ENCODE assay signal across 11 mouse cellular contexts in genomic region chr11:94455161-94455820, GRCm38 (mm10). TPM values are rescaled to one million over a fixed set of nuclear protein-coding genes. Genes with fewer than 3 reads are reported as not detected.
DNase-seq lines count a peak whose midpoint lies in the region; ATAC-seq and TF ChIP-seq lines count a peak whose summit lies in the region.
"Had no signal": no experiment of that assay in that cellular context is flagged by ENCODE, and none has a peak within 500 bp of the region (broad histone marks: within the 10 kb centered on the region; RNA-seq: fewer than 3 reads in every experiment).

No protein-coding gene starts in this region.

- no peak overlapping the region for H3K4me3 ChIP-seq in hindbrain, embryonic 12.5 days
- H3K4me3 ChIP-seq in hindbrain, embryonic 14.5 days (replicated peaks; ENCODE audit: low read length), result no peak overlapping the region
- H3K4me3 ChIP-seq in liver, embryonic 12.5 days, result peak overlapping the region; percentile 45
- H3K4me3 ChIP-seq in midbrain, embryonic 10.5 days, result no peak overlapping the region
- no peak overlapping the region for H3K4me3 ChIP-seq in kidney, adult 2 months (ENCODE audit: insufficient read depth, low read depth, low read length)
- H3K4me3 ChIP-seq: stomach, embryonic 15.5 days had no signal

- 0 out of 2 replicates have a peak, but pooled peaks have one; percentile 11 for ATAC-seq in hindbrain, embryonic 12.5 days (ENCODE audit: low FRiP score)
- ATAC-seq in hindbrain, embryonic 14.5 days (ENCODE audit: low FRiP score), result no peak
- ATAC-seq in liver, embryonic 12.5 days, result 0 out of 2 replicates have a peak, but pooled peaks have one; percentile 35

- no peak overlapping the region for H3K27ac ChIP-seq in hindbrain, embryonic 12.5 days
- no peak overlapping the region for H3K27ac ChIP-seq in hindbrain, embryonic 14.5 days
- peak overlapping the region; percentile 86 for H3K27ac ChIP-seq in liver, embryonic 12.5 days
- no peak overlapping the region for H3K27ac ChIP-seq in midbrain, embryonic 10.5 days (replicated peaks)
- H3K27ac ChIP-seq in kidney, adult 2 months (ENCODE audit: insufficient read depth, low read depth, low read length), result no peak overlapping the region
- H3K27ac ChIP-seq: stomach, embryonic 15.5 days had no signal

- no peak for TF ChIP-seq POLR2A in kidney, adult 2 months (IDR thresholded peaks at IDR 0.05; ENCODE audit: low read depth, low read length)

- WGBS in hindbrain, embryonic 12.5 days, result 76% methylated on average over 10 of the region's 10 CpGs
- WGBS in hindbrain, embryonic 14.5 days, result 74% methylated on average over 10 of the region's 10 CpGs
- 58% methylated on average over 10 of the region's 10 CpGs for WGBS in liver, embryonic 12.5 days (ENCODE audit: insufficient replicate concordance)
- 85% methylated on average over 10 of the region's 10 CpGs for WGBS in midbrain, embryonic 10.5 days
- 62% methylated on average over 10 of the region's 10 CpGs for WGBS in kidney, adult 2 months

- peaks cover 23% of the 10 kb centered on the region for H3K4me1 ChIP-seq in hindbrain, embryonic 12.5 days
- H3K4me1 ChIP-seq in hindbrain, embryonic 14.5 days (replicated peaks; ENCODE audit: control insufficient read depth, insufficient read depth, low read length), result peaks cover 9% of the 10 kb centered on the region; the same call in 1 of the 2 replicates
- peaks cover 44% of the 10 kb centered on the region for H3K4me1 ChIP-seq in liver, embryonic 12.5 days
- H3K4me1 ChIP-seq in midbrain, embryonic 10.5 days, result peaks cover 38% of the 10 kb centered on the region
- H3K4me1 ChIP-seq in kidney, adult 2 months (ENCODE audit: control insufficient read depth, insufficient read depth, low read length), result no peaks in the 10 kb centered on the region

- no peaks in the 10 kb centered on the region for H3K27me3 ChIP-seq in hindbrain, embryonic 12.5 days
- H3K27me3 ChIP-seq in hindbrain, embryonic 14.5 days (ENCODE audit: control insufficient read depth, insufficient read depth, low read length), result no peaks in the 10 kb centered on the region
- peaks cover 53% of the 10 kb centered on the region for H3K27me3 ChIP-seq in liver, embryonic 12.5 days (replicated peaks)
- no peaks in the 10 kb centered on the region for H3K27me3 ChIP-seq in midbrain, embryonic 10.5 days (ENCODE audit: low read depth, poor library complexity, severe bottlenecking)
- H3K27me3 ChIP-seq in kidney, adult 2 months (replicated peaks; ENCODE audit: control insufficient read depth, insufficient read depth, low read length), result no peaks in the 10 kb centered on the region
- H3K27me3 ChIP-seq: stomach, embryonic 15.5 days had no signal

- H3K9me3 ChIP-seq in hindbrain, embryonic 12.5 days (replicated peaks), result no peaks in the 10 kb centered on the region
- no peaks in the 10 kb centered on the region for H3K9me3 ChIP-seq in hindbrain, embryonic 14.5 days (ENCODE audit: control insufficient read depth, low read length)
- no peaks in the 10 kb centered on the region for H3K9me3 ChIP-seq in liver, embryonic 12.5 days (replicated peaks)
- H3K9me3 ChIP-seq in midbrain, embryonic 10.5 days (replicated peaks), result no peaks in the 10 kb centered on the region
- H3K9me3 ChIP-seq: stomach, embryonic 15.5 days had no signal

- TF ChIP-seq CTCF in kidney, adult 2 months (conservative IDR thresholded peaks at IDR 0.05; ENCODE audit: insufficient read depth, insufficient read length, low read depth, low read length), result no peak

- peaks cover 40% of the 10 kb centered on the region for H3K36me3 ChIP-seq in hindbrain, embryonic 12.5 days
- peaks cover 44% of the 10 kb centered on the region for H3K36me3 ChIP-seq in hindbrain, embryonic 14.5 days (replicated peaks; ENCODE audit: control insufficient read depth, insufficient read depth)
- no peaks in the 10 kb centered on the region for H3K36me3 ChIP-seq in liver, embryonic 12.5 days
- peaks cover 81% of the 10 kb centered on the region for H3K36me3 ChIP-seq in midbrain, embryonic 10.5 days
- no peaks in the 10 kb centered on the region for H3K36me3 ChIP-seq in kidney, adult 2 months (ENCODE audit: control insufficient read depth, insufficient read depth, low read length)
- H3K36me3 ChIP-seq: stomach, embryonic 15.5 days had no signal

- no peak for DNase-seq in hindbrain, embryonic 14.5 days (ENCODE audit: low spot score)
- DNase-seq in A20 (ENCODE audit: low read depth, low spot score), result peak; percentile 8
- DNase-seq in Muller cell, postnatal 12 days (ENCODE audit: inconsistent ontology term), result peak; percentile 35
- no peak for DNase-seq in midbrain, embryonic 10.5 days (ENCODE audit: low spot score)
- DNase-seq in kidney, adult 2 months, result no peak
- DNase-seq: gastrocnemius, postnatal 36 days; kidney, postnatal 14 days; lung, postnatal 36 days had no signal

- no peak overlapping the region for H3K9ac ChIP-seq in hindbrain, embryonic 12.5 days
- H3K9ac ChIP-seq in hindbrain, embryonic 14.5 days, result no peak overlapping the region
- H3K9ac ChIP-seq in liver, embryonic 12.5 days, result peak overlapping the region; percentile 47
- H3K9ac ChIP-seq: stomach, embryonic 15.5 days had no signal

- no peak overlapping the region for H3K4me2 ChIP-seq in hindbrain, embryonic 12.5 days (replicated peaks)
- no peak overlapping the region for H3K4me2 ChIP-seq in hindbrain, embryonic 14.5 days (replicated peaks)
- peak overlapping the region; percentile 58 for H3K4me2 ChIP-seq in liver, embryonic 12.5 days
- H3K4me2 ChIP-seq: stomach, embryonic 15.5 days had no signal

RNA-seq across cellular contexts. Expression of gene Cacna1g, which starts 18.7 kb away (rescaled TPM):
- polyA plus RNA-seq in hindbrain, embryonic 12.5 days (2016; fragmentation: Nextera tagmentation; extraction: Ambion mirVana), result 19.1 and 21.4 TPM in 2 replicates
- polyA plus RNA-seq in hindbrain, embryonic 14.5 days (2014; fragmentation: Nextera tagmentation; extraction: Ambion mirVana), result 18.6 and 22.8 TPM in 2 replicates
- polyA plus RNA-seq in liver, embryonic 12.5 days (2016; fragmentation: Nextera tagmentation; extraction: Ambion mirVana), result 2.5 and 3.2 TPM in 2 replicates
- polyA plus RNA-seq in midbrain, embryonic 10.5 days (2016; fragmentation: Nextera tagmentation; extraction: Ambion mirVana), result 8.1 and 9.1 TPM in 2 replicates
- 7.6 and 10.2 TPM in 2 replicates for polyA plus RNA-seq in kidney, adult 2 months (2012; rRNA removed)

RNA-seq across cellular contexts. Expression of gene Spata20, which starts 30.7 kb away (rescaled TPM):
- 0.08 TPM in 1 of 2 replicates, not detected in the other for polyA plus RNA-seq in hindbrain, embryonic 12.5 days (2016; fragmentation: Nextera tagmentation; extraction: Ambion mirVana)
- 0.33 and 1.3 TPM in 2 replicates for polyA plus RNA-seq in hindbrain, embryonic 14.5 days (2014; fragmentation: Nextera tagmentation; extraction: Ambion mirVana)
- not detected in 2 replicates for polyA plus RNA-seq in liver, embryonic 12.5 days (2016; fragmentation: Nextera tagmentation; extraction: Ambion mirVana)
- 0.12 TPM in 1 of 2 replicates, not detected in the other for polyA plus RNA-seq in midbrain, embryonic 10.5 days (2016; fragmentation: Nextera tagmentation; extraction: Ambion mirVana)
- polyA plus RNA-seq in kidney, adult 2 months (2012; rRNA removed), result 1.1 TPM in 2 replicates

RNA-seq across cellular contexts. Expression of gene Epn3, which starts 44.5 kb away (rescaled TPM):
- polyA plus RNA-seq in hindbrain, embryonic 12.5 days (2016; fragmentation: Nextera tagmentation; extraction: Ambion mirVana), result 1.7 and 2.5 TPM in 2 replicates
- 1.6 and 2.0 TPM in 2 replicates for polyA plus RNA-seq in hindbrain, embryonic 14.5 days (2014; fragmentation: Nextera tagmentation; extraction: Ambion mirVana)
- polyA plus RNA-seq in liver, embryonic 12.5 days (2016; fragmentation: Nextera tagmentation; extraction: Ambion mirVana), result not detected in 2 replicates
- polyA plus RNA-seq in midbrain, embryonic 10.5 days (2016; fragmentation: Nextera tagmentation; extraction: Ambion mirVana), result 0.57 and 0.80 TPM in 2 replicates
- 35.6 and 36.4 TPM in 2 replicates for polyA plus RNA-seq in kidney, adult 2 months (2012; rRNA removed)

Comparison
In these comparisons a context has a peak if more than half of its experiments do, and no peak if none do; other contexts are left out.
1. DNase-seq: peak in A20 (single experiment) and Muller cell, postnatal 12 days (single experiment); none in hindbrain, embryonic 14.5 days (single experiment), midbrain, embryonic 10.5 days (single experiment) and kidney, adult 2 months (single experiment).
2. RNA of gene Epn3, which starts 44.5 kb away (polyA plus RNA-seq): 35.6 to 36.4 TPM in kidney, adult 2 months; 1.7 to 2.5 TPM in hindbrain, embryonic 12.5 days, 1.6 to 2.0 TPM in hindbrain, embryonic 14.5 days, 0.57 to 0.80 TPM in midbrain, embryonic 10.5 days and not detected in liver, embryonic 12.5 days; every median in the first group is over 10 times any median in the second.